Mouse (Mus musculus) erythroblast, adult 5-6 weeks (primary cell): ENCODE data around the gene Slc24a3. TPM values are rescaled to one million over a fixed set of nuclear protein-coding genes. Genes with fewer than 3 reads are reported as not detected.

Experiments
- ATAC-seq: replicated peaks from 2 replicates; pipeline ENCODE4 v1.8.0; 2016; ENCODE audit warnings: moderate number of reproducible peaks, mild to moderate bottlenecking, moderate TSS enrichment, inconsistent platforms; ENCODE audit not compliant: poor library complexity, low FRiP score, severe bottlenecking
- total RNA-seq, 2 experiments: library from RNA; stranded (forward) in 1 of 2; stranded (reverse) in 1 of 2; fragments of 150-400 nt in 1 of 2; fragments of 200-764, 138-1000 nt in 1 of 2; gene quantifications; 2 replicates each; pipeline versions ENCODE4 v1.2.3 to v1.2.4; 2015 to 2017; ENCODE audit warnings: low replicate concordance in 2 of 2

Gene Slc24a3
- total RNA-seq (2015; ENCODE audit: low replicate concordance) (2.5 TPM in 1 of 2 replicates, not detected in the other), total RNA-seq (2017; ENCODE audit: low replicate concordance) (0.28 TPM in 1 of 2 replicates, not detected in the other)

DNA sequence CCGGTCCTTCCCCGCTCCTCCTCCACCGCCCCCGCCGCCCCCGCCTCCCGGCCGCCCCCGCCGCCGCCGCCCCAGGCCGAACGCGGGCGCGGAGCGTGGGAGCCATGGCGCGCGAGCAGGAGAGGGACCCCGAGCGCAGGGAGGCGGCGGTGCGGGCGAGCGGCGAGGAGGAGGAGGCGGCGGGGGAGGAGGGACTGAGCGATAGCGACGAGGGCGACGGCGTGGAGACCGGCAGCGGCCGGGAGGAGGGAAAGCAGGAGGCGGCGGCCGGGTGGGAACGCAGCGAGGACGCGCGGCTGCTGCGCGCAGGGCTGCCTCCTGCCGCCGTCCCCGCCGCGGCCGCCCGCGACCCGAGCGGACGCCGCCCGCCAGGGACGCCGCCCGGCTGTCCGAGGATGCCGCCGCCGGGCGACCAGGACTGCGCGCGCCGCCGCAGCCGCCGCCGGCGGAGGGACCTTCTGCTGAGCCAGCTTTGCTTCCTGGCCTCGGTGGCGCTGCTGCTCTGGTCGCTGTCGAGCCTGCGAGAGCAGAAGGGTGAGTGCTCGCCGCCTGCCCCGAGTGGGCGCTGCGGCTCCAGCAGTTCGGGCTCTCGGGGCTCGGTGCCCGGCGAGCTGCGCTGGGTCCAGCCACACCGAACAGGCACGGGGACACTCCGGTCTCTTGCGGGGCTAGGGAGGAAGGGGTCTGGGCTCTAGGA, at the start of gene Slc24a3:
TSS of gene Slc24a3 (plus strand) at position 91 of the 697 bp plus-strand sequence.
- no peak for ATAC-seq

DNA sequence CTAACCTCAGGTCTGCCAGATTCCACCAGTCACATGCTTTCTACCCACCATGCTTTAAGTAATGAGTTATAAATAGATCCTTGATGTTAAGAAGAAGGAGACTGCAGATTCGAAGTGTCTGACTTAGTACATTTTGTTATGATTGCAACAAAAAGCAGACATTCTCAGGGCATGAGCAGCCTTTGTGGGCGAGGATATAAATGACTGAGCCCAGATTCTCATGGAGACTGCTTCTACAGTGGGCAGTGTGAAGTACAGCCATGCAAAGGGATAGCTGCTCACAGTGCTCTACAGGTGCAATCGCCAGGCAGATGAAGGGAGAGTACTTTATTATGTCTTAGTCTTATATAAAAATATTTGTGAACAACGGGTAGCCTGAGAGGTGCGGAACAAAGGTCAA, 49.8 kb upstream of the Slc24a3 start:
- no peak for ATAC-seq

DNA sequence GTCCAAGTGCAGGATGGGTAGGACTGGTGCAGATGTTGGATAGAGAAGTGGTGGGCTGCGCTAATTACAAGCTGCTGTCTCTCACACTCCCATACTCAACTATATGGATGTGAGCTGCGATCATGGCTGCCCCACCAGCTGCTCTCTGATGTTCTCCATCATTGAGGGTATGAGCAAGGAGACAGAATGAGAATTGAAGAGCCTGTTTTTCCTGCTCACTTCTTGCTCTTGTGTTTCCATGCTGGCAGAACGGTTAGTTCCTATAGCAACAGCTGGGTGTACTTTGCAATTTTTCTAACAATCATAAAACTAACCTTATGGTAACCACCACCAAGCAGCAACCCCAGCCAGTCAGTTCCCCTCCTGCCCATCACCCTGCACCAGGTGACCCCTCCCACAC, 39.8 kb upstream of the Slc24a3 start:
- no peak for ATAC-seq

DNA sequence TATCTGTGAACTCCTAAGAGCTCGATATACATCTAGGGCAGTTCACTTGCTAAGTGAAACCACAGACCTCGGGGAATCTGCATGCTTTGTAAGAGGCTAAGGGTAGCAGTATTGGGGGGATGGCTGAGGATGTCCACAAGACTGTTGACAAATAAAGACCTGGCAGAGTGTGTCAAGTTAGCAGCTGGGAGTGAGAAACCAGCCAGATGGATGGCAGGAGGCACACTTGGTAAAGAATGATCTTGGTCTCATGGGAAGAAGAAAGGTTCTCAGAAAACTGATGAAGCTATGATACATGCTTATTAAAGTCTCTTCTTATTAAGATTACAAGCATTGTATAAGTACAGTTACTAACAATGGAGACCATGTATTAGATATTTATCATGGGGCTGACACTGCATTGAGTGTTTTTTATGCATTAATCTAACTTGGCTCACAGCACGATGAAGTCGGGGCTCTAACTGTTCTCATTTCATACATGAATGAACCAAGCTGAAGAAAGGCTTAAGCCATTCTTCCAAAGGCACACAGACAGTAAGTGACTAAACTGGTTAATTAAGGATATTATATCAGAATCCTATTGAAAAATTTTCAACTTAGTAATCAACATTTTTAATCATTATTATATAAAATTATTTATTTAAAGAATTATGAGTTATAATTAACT, 30.8 kb upstream of the Slc24a3 start:
- ATAC-seq, result no peak

DNA sequence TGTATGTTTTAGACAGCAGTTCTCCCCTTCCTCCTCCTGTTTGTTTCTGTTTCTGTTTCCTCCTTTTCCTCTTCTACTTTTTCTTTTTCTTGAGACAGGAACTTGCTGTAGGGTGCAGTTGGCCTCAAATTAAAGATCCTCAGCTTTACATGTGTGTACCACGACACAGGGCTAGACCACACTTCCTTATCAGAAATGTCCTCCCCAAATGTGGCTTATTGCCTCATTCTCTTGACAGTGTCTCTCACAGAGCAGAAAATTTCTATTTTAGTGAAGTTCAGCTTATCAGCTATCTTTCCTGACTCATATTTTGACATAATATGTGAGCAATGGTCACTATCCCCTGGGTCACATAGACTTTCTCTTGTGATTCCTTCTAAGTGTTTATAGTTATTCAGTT, 17.1 kb upstream of the Slc24a3 start:
- ATAC-seq, result no peak

DNA sequence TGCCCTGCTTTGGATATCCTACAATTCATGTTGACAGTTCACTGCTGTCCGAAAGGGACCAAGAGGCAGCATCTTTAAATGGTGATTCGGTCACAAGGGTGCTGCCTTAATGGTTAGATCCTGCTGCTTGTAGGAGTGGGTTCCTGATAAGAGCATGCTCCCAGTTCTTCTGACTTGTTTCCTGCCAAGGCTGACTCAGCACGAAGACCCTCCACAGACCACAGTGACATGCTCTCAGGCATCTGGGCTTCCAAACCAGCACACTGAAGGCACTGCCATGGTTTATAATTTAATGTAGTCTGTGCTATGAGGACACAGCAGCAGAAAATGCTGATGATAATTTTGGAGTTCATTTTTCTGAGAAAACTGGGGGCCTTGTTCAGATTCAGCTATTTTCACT, 16.7 kb upstream of the Slc24a3 start:
- ATAC-seq, result no peak

DNA sequence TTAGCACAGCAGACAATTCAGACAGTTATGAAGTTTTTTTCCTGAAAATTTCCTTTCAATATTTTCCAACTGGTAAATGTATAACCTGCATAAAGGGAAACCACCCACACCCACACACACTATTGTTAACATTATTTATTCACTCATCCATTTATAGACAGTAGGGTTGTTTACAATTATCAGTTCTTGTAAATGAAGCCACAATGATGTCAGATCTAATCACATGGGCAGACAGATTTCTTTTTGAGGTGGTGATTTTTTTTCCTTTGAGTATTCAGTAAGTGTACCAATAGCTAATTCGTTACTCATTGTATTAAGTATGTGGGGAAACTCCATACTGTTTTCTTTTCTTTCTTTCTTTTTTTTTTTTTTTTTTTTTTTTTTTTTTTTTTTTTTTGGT, 15.3 kb upstream of the Slc24a3 start:
- ATAC-seq, result no peak

DNA sequence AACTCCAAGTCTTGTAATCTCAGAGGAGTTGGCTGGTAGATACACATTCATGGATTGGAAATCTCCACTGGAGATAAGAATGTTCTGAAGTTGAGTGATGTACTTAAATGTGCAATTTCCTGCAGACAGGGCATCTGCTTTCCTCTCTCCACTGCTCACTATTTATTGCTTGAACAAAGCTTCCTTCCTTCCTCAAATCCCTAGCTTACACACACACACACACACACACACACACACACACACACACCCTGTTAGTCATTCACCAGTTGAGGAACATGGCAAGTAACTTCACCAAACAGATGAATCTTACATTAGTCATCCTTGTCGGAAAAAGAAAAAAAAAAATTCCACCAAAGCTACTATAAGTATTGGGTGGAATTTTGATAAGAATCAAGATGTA, 8.6 kb upstream of the Slc24a3 start:
- ATAC-seq, result no peak

DNA sequence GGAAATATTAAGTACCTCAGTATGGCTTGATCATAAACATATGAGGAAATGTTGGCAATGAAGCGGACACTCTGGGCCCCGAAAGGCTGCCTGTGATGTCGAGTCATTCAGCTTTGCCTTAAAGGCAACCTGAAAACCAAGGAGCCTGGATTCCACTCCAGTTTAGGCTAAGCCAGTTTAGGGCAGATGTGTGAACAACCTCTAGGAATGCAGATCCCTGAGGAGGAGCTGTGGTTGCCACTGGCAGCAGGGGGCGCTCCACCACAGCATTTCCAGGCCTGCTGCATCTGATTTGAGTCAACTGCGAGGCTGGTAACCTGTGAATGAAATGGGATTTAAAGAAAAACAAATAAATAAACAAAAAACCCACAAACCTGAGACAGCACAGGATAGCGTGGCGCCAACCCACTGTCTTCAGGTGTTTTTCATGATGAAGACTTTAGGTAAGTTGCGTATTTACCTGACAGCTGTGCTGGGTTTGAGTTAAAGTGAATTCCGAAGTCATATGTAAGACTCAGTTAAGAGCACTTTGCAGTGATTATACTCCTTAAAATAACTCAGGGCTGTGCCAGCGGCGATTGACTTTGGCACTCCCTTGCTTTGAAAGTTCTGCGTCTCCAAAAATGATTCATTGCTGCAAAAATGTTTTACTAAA, 6.4 kb upstream of the Slc24a3 start:
- no peak for ATAC-seq

DNA sequence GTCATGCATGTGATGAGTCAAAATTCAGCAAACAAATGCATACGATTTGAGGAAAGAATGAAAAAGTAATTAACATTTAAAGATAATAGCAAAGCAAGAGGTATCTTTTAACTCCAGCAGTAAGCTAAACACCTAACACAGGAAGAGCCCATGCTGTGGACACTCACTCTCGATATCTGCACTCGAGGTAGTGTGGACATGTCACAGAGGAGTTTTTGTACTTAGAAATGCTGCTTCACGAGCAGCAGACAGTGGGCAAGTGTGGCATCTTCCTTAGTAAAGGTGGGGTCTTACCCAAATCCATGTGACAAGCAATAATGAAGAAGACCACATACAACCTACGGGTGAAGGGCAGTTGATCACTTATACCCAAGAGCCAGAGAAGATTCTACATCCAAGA, 3.5 kb upstream of the Slc24a3 start:
- ATAC-seq, result no peak

DNA sequence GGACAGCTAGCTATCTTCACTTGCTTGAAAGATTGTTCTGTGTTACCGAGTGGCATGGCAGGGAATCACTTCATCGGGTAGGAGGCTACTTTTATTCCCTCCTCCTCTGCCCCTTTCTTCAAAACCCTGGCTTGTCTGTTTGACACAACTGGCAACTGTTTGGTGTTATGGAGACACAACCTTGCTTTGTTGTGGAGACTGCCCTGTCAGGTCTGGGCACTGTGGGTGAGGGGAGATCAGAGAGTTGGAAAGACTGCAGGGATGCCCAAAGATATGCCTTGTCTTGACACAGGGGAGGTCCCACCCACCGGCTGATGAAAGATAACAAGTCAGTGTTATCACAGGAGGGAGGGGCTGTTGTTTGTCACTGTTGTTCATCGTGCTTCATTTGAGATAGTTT, 3.0 kb upstream of the Slc24a3 start:
- no peak for ATAC-seq

DNA sequence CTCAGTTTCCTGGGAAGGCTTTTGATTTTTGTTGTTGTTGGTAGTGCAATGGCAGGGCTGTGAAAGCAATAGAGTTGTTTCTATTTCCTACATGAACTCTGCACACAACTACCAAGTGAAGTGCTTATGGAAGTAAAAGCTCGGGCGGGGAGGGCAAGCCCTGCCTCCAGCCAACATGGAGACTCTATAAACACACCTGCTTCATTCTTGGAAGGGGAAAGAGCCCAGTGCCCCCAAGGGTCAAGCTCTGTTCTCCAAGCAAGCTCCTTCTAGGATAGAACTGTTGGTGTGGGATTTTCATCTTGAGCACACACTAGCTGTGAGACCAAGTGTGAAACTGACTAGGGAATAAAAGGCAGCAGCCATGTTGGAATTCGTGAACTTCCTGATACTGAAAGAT, 2.5 kb upstream of the Slc24a3 start:
- no peak for ATAC-seq

DNA sequence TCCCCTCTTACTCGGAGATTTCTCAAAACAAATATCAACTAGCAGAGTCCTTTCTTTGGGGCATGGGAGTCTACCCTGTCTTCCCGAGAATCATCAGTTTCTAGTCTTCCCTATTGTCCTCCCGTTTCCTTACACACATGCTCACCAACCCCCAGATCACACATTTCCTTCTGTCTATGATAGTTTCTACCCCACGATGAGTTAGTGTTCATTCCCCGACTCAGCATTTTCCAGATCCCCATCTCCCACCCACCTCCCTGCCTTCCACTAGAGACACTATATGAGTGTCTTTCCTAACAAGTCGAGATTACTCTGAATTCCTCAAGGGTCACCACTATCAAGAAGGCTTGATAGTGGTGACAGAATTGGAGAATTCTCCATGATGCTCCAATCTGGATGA, 1.7 kb upstream of the Slc24a3 start:
- no peak for ATAC-seq

DNA sequence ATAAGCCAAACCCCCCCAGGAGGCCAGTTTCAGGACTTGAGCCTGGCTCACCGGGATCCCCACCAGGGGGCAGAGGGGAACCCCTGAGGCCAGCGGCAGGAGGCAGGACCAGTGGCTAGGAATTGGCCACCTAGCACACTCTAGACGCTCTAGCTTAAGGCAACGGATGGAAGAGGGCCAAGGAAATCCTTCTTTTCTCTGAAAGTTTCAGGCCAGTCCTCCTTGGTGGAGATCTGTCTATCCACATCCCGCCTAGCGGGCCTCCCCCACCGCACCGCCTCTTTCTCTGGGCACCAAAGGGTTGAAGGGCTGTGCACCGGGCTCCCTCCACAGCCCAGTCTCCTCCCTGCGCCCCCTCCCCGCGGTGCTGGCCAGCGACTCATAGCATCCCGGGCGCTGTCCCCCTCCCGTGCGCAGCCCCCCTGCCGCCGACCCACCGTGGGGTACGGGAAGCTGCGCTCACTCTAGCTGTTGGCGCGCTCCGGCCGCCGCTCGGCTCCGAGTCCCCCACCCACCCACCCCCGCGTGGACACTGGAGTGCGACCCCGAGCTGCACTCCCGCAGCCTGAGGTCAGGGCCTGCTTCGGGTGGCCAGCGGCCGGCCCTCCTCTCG, 397 bp upstream of the Slc24a3 start:
- ATAC-seq, result no peak

DNA sequence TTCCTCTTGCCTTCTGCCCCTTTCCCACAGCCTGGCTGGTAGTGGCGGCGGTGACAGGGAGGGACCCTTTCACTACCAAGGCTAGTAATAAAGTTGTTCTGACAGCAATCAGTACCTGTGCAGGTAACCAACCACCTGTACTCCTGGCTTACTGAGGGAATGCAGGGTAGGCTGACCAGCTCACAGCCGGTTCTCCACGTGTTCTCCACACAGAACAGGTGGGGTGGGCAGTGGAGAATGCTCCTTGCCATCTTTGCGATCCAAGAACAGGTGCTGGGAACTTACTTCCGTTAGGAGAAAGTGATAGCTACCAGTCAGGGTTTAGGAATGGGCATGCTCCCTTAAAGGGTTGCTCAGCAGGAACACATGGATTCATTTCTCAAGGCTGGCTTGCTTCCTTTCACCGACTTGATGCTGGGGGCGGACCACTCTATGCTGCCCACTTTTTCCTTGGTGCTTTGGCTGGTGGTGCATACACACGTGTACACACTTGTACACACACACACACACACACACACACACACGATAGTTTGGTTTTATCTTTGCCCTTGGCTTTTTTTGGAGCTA, 934 bp downstream of the Slc24a3 start:
- ATAC-seq, result no peak

DNA sequence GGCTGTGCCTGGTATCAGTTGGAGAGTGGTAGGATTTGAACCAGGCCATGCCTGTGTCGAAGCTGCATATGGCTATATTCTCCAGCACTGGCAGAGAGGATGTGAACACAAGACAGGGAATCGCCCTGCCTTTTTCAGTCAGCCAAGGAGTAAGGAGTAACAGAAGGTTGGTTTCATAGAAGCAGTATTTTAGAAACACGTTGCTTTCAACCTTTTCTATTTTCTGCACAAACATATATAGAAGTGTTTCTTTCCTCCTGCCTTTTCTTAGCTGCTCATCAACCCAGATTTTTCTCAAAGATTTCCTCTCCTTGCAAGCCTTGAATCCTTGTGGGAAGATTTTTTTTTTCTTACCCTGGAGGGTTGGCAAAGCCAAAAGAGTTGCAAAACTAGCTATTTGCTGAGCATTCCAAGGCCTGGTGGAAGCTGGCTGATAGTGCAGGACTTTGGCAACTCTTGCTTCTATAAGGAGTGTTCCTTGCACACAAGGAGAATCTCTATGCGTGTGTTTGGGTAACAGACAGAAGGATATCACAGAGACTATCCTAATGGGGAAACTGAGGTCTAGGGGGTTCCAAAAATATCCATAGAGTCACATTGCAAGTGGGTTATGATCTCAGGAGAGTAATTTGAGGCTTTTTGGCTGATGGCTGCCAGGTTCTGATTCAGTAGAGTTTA, 5.6 kb downstream of the Slc24a3 start:
- no peak for ATAC-seq

DNA sequence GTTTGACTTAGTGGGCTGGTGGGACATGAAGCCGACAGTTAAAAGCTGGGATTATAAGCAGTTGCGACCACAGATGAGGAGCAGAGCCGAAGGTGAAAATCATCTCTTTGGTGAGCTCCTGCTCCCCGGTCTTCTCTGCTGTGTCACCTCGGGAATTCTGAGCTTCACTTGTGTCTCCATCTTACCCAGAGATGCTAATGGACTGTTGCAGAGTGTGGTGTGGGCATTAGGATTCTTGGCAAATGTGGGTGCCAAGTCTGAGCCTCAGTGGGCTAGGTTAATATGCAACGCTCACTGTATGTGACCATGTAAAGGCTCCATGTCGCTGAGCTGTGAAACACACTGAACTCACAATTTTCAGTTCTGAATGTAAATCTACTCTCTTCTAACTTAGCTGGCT, 7.5 kb downstream of the Slc24a3 start:
- no peak for ATAC-seq

DNA sequence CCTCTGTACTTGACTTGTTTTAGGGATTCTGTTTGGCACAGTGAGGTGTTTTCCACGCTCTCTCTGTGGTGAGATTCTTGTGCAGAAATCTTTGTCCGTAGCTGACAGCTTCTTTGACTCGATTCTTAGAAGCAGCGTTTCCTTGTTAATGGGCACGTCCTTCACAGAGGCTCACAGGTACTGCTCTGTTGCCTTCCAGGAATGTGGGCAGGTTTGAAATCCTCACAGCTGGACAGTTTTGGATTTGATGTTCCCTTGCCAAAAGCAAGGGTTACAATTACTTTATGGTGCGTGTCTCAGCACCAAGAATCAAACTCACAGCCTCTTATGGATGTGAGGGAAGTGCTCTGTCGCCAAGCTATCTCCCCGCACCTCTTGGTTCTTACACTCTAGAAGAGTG, 14.9 kb downstream of the Slc24a3 start:
- no peak for ATAC-seq

DNA sequence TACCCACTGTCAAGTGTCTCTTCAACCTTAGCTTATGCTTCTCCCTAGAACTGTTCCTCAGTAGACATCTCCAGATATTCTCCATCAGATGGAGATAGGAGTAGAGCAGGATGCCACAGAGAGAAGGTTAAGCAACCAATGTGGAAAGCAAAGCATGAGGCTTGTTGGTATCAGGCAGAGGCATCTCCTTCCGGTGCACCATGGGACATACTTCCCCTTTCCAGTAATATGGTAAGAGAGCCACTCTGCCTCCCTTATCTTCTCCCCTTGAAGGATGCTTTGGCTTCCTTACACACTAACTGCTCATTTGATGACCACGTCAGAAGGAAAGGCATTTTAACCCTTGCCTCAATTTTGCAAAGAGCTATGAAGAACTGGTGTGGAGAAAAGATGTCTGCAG, 21.3 kb downstream of the Slc24a3 start:
- ATAC-seq, result no peak

DNA sequence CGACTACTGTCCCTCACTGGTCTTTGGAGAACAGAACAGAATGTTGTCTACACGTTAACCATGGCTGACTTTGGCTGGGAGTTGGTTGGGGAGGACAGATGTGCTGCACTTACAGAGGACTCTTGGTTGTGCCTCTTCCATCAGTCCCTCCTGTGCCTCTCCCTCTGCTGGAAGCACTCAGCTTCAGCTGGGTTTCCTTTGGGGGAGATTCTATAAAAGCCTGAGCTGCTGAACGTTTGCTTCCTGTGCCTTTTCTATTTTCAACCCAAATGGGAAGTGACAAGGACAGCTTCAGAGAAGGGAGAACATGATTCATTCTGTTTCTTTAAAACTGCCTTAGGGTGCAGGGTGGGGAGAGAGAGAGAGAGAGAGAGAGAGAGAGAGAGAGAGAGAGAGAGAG, 28.5 kb downstream of the Slc24a3 start:
- ATAC-seq, result no peak
